8 mouse cellular contexts compared by ENCODE assay signal in genomic region chr5:77094510-77095491, GRCm38 (mm10). TPM values are rescaled to one million over a fixed set of nuclear protein-coding genes. Genes with fewer than 3 reads are reported as not detected.
A peak's percentile ranks its signal among the peaks of the same experiment; 100 is the strongest.
DNase-seq lines count a peak whose midpoint lies in the region; ATAC-seq lines count a peak whose summit lies in the region.

No protein-coding gene starts in this region.

- peaks cover 4% of the 10 kb centered on the region; the same call in 1 of the 2 replicates for H3K36me3 ChIP-seq in heart, embryonic 15.5 days
- no peaks in the 10 kb centered on the region for H3K36me3 ChIP-seq in liver, embryonic 16.5 days (ENCODE audit: control insufficient read depth, insufficient read depth)
- H3K36me3 ChIP-seq in stomach, embryonic 16.5 days (ENCODE audit: control insufficient read depth, insufficient read depth, low read length): no peaks in the 10 kb centered on the region

- peaks cover 10% of the 10 kb centered on the region for H3K4me1 ChIP-seq in brown adipose tissue, adult 24 weeks (ENCODE audit: control insufficient read depth, insufficient read depth, insufficient read length, low read length)
- peaks cover 76% of the 10 kb centered on the region for H3K4me1 ChIP-seq in heart, embryonic 15.5 days (replicated peaks)
- H3K4me1 ChIP-seq in liver, embryonic 16.5 days (ENCODE audit: control insufficient read depth, low read depth, low read length): peaks cover 3% of the 10 kb centered on the region; the same call in 1 of the 2 replicates
- H3K4me1 ChIP-seq in stomach, embryonic 16.5 days (ENCODE audit: control insufficient read depth, insufficient read depth, low read length): peaks cover 4% of the 10 kb centered on the region; the same call in 1 of the 2 replicates

- no peaks in the 10 kb centered on the region for H3K9me3 ChIP-seq in heart, embryonic 15.5 days (replicated peaks)
- no peaks in the 10 kb centered on the region for H3K9me3 ChIP-seq in liver, embryonic 16.5 days (replicated peaks; ENCODE audit: control insufficient read depth, low read length)
- H3K9me3 ChIP-seq in stomach, embryonic 16.5 days (replicated peaks; ENCODE audit: control insufficient read depth, low read length): no peaks in the 10 kb centered on the region

- H3K27ac ChIP-seq in brown adipose tissue, adult 24 weeks (replicated peaks; ENCODE audit: low read depth, low read length): peak overlapping the region; percentile 61
- peak overlapping the region; percentile 72 for H3K27ac ChIP-seq in heart, embryonic 15.5 days
- no peak overlapping the region for H3K27ac ChIP-seq in liver, embryonic 16.5 days (ENCODE audit: low read length)
- no peak overlapping the region for H3K27ac ChIP-seq in stomach, embryonic 16.5 days (ENCODE audit: low read length)

- DNase-seq in CD4-positive helper T cell, adult 2 months (ENCODE audit: low read depth, low spot score): peak; percentile 78
- peak; percentile 83 for DNase-seq in kidney, postnatal 10 days
- DNase-seq in neural tube, embryonic 10.5 days (ENCODE audit: extremely low spot score, low spot score): peak; percentile 65

- H3K4me3 ChIP-seq in brown adipose tissue, adult 24 weeks (ENCODE audit: insufficient read depth, low read depth, low read length): peak overlapping the region; percentile 74
- peak overlapping the region; percentile 68 for H3K4me3 ChIP-seq in heart, embryonic 15.5 days
- peak overlapping the region; percentile 63 for H3K4me3 ChIP-seq in liver, embryonic 16.5 days (ENCODE audit: low read depth, low read length)
- peak overlapping the region; percentile 57 for H3K4me3 ChIP-seq in stomach, embryonic 16.5 days (replicated peaks; ENCODE audit: low read length)

- H3K9ac ChIP-seq in heart, embryonic 15.5 days: peak overlapping the region; percentile 75
- H3K9ac ChIP-seq in liver, embryonic 16.5 days (ENCODE audit: low read depth, low read length): peak overlapping the region; percentile 54
- H3K9ac ChIP-seq in stomach, embryonic 16.5 days (ENCODE audit: low read length): peak overlapping the region; percentile 72

- WGBS in heart, embryonic 15.5 days: 1% methylated on average over 64 of the region's 69 CpGs
- WGBS in liver, embryonic 16.5 days (ENCODE audit: insufficient replicate concordance): under 1% methylated on average over 69 of the region's 69 CpGs
- WGBS in stomach, embryonic 16.5 days: under 1% methylated on average over 68 of the region's 69 CpGs

- H3K27me3 ChIP-seq in heart, embryonic 15.5 days: no peaks in the 10 kb centered on the region
- peaks cover 16% of the 10 kb centered on the region for H3K27me3 ChIP-seq in liver, embryonic 16.5 days (ENCODE audit: control insufficient read depth, insufficient read depth, low read depth, low read length)
- H3K27me3 ChIP-seq in stomach, embryonic 16.5 days (ENCODE audit: control insufficient read depth, insufficient read depth, low read length): no peaks in the 10 kb centered on the region

- H3K4me2 ChIP-seq in heart, embryonic 15.5 days: peak overlapping the region; percentile 93
- peak overlapping the region; percentile 87 for H3K4me2 ChIP-seq in liver, embryonic 16.5 days (ENCODE audit: low read depth, low read length)
- peak overlapping the region; percentile 99 for H3K4me2 ChIP-seq in stomach, embryonic 16.5 days (ENCODE audit: low read depth, low read length)

- ATAC-seq in erythroid progenitor cell, adult 5-6 weeks (replicated peaks; ENCODE audit: low FRiP score, poor library complexity, severe bottlenecking): peak; percentile 58; the same call in 1 of the 2 replicates
- peak; percentile 82 for ATAC-seq in heart, embryonic 15.5 days (replicated peaks; ENCODE audit: insufficient number of reproducible peaks, insufficient read depth, low FRiP score, low read depth)
- ATAC-seq in liver, embryonic 16.5 days (ENCODE audit: low read depth): peak; percentile 78
- peak; percentile 76; the same call in 1 of the 2 replicates for ATAC-seq in stomach, embryonic 16.5 days (ENCODE audit: insufficient read depth, low FRiP score)

RNA-seq across cellular contexts. Expression of gene Hopx, which starts 20.1 kb away (rescaled TPM):
- polyA plus RNA-seq in brown adipose tissue, adult 24 weeks (2012; ENCODE audit: insufficient read depth, insufficient read length, missing spikeins): 5.0 and 10.8 TPM in 2 replicates
- total RNA-seq in erythroid progenitor cell, adult 5-6 weeks (2015; ENCODE audit: low replicate concordance): 2.1 and 4.3 TPM in 2 replicates
- 2.4 TPM in 1 of 2 replicates, not detected in the other for total RNA-seq in erythroid progenitor cell, adult 5-6 weeks (2017; ENCODE audit: low replicate concordance)
- polyA plus RNA-seq in heart, embryonic 15.5 days (2015; fragmentation: Nextera tagmentation; extraction: Ambion mirVana): 16.0 and 23.6 TPM in 2 replicates
- polyA plus RNA-seq in liver, embryonic 16.5 days (2015; fragmentation: Nextera tagmentation; extraction: Ambion mirVana): 0.13 and 0.25 TPM in 2 replicates
- polyA plus RNA-seq in stomach, embryonic 16.5 days (2015; fragmentation: Nextera tagmentation; extraction: Ambion mirVana): 6.9 and 11.2 TPM in 2 replicates

Comparison
In these comparisons a context has a peak if more than half of its experiments do, and no peak if none do; other contexts are left out.
1. H3K27ac ChIP-seq: peak in brown adipose tissue, adult 24 weeks (single experiment) and heart, embryonic 15.5 days (single experiment); none in liver, embryonic 16.5 days (single experiment) and stomach, embryonic 16.5 days (single experiment).
2. Peak in every context shown above with its lines, with median percentiles within 50 percentile points of each other: DNase-seq, H3K4me3 ChIP-seq, ATAC-seq, H3K4me2 ChIP-seq and H3K9ac ChIP-seq.